Mouse (Mus musculus) thymus, adult 2 months (tissue): ENCODE measurements around the gene B4galt3.

ENCODE experiments used
- CTCF ChIP-seq: fragments of 200-500 bp; IDR thresholded peaks from 2 replicates; pipeline ENCODE4 v1.5.1; 2012; ENCODE audit warnings: mild to moderate bottlenecking, control low read depth, low read length, moderate library complexity, borderline replicate concordance; ENCODE audit not compliant: control insufficient read depth, poor library complexity, insufficient read depth; ENCODE audit errors: extremely low read depth
- POLR2A ChIP-seq: fragments of 200-500 bp; IDR thresholded peaks from 2 replicates; pipeline ENCODE4 v1.6.1; 2012; ENCODE audit warnings: mild to moderate bottlenecking, low read length, control low read depth, moderate library complexity; ENCODE audit not compliant: control insufficient read depth, poor library complexity, insufficient read depth; ENCODE audit errors: extremely low read depth

DNA sequence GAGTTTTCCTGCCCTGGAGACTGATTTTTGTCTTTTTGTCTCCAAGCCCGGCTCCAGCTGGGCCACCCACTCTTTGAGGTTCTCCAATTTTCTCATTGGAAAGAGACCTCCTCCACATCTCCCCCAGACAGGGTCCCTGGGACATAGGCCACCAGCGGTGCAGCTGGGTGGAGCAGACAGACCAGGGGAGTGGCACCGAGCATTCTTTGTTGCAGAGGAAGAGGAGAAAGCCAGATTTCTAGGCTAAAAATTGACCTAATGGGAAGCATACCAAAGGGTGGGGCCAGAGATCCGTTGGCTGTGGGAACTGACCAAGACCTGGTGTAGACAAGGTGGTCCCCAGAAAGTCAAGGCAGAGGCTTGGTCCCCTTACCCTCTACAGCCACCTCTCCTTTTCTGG is 22.2 kb upstream of the B4galt3 start:
- no peak for TF ChIP-seq CTCF
- TF ChIP-seq POLR2A: no peak
